Mouse (Mus musculus): ENCODE data around the gene 1190005I06Rik.
A peak's percentile ranks its signal among the peaks of the same experiment; 100 is the strongest.

Gene 1190005I06Rik

DNA sequence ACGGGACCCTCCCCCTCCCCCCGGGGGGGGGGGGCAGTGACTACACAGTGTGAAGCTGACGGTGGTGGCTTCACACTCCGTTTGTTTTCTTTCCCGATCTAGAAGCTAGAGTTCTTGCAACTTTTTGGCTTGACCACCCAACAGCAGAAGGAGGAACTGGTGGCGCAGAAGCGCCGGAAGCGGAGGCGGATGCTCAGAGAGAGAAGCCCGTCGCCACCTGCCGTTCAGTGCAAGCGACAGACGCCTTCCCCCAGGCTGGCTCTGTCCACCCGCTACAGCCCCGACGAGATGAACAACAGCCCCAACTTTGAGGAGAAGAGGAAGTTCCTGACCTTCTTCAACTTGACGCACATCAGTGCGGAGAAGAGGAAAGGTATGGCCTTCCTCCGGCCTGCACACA, 74.9 kb downstream of the 1190005I06Rik start:
- DNase-seq: no peak

DNA sequence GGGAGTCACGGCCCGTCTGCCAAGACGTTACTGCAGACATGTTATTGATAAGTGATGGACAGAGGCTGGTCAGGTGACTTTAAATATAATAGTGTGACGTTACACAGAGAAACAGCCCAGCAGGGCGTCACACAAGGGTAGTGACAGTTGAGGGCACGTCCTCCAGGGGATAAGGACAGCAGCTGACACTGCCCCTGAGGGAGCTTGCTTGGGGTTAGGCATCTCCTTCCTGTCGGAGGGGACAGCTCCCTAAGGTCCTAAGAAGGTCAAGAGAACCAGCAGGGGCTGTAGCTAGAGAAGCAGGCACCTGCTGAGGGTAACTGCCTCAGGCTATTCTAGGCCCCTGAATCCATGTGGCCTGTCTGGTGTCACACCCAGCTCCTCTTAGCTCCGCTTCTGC, 75.9 kb downstream of the 1190005I06Rik start:
- DNase-seq: no peak

- peak; percentile 79 for DNase-seq
These were observed 77.3 kb downstream of the 1190005I06Rik start for GRCm38 (mm10) chr8:120569939-120570715.

GRCm38 (mm10) chr8:120569123-120569522, 78.3 kb downstream of the 1190005I06Rik start:
- DNase-seq: no peak

DNA sequence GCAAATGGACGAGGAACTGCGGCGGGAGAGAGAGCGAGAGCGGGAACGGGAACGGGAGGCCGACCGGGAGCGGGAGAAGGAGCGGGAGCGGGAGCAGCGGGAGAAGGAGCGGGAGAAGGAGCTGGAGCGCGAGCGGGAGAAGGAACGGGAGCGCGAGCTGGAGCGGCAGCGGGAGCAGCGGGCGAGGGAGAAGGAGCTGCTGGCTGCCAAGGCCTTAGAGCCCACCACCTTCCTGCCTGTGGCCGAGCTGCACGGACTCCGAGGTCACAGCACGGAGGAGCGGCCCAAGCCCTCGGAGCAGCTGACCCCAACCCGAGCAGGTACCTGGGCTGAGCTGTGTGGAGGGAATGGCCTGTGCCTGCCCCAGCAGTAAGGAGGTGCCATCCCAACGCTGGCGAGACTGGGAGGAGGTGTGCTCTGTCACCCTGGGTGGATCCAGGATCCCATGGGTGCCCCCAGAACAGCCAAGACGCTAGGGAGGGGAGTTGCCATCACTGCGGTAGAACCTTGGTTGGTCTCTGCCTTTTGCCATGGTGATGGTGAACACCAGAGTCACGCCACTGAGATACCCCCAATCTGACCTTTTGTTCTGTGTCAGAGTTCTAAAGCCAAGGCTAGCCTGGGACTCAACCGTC, 79.2 kb downstream of the 1190005I06Rik start:
- no peak for DNase-seq

GRCm38 (mm10) chr8:120567731-120568130, 79.7 kb downstream of the 1190005I06Rik start:
- no peak for DNase-seq

DNA sequence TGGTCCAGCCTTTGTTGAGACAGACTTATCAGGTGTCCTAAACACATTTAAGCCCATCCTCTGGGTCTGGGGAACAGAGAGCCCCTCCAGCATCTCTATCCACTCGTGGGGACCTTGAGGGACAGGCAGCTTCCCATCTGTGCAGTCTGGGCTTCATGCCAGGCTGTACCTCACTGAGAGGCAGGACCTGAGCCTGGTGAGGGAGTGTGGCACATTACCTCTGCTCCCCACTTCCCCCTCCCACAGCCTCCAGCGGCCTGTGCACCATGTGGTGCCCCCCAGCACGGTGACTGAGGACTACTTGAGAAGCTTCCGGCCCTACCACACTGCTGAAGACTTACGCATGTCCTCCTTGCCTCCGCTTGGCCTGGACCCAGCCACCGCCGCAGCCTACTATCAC, 80.8 kb downstream of the 1190005I06Rik start:
- no peak for DNase-seq

DNA sequence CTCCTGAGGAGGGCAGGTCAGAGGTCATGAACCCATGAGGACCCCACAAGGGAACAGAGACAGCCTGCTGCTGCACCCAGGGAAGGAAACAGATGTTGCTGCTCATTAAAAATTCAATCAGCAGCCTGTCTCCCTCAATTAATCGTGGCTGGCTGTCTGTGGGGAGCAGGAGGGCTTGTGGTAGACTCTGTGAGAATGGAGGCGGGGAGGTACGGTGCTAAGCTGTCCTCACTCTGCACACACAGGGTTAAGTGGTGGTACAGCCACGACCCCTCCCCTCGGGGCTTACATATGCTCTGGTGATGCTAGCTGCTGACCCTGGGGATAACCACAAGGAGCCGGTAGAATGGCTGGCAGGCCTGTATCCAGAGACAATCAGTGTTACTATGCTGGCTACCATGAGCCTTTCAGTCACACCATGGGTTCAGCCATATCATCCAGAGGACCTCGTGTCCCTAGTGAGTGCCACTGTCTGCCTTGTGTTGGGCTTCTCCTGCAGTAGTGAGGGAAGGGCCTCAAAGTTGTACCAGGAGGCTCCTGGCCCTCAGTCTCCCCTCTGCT, 82.2 kb downstream of the 1190005I06Rik start:
- peak; percentile 68 for DNase-seq

GRCm38 (mm10) chr8:120563851-120564837, 83.3 kb downstream of the 1190005I06Rik start:
- peak; percentile 64 for DNase-seq

- peak; percentile 74 for DNase-seq
These were observed 84.1 kb downstream of the 1190005I06Rik start for GRCm38 (mm10) chr8:120563348-120563724.

DNA sequence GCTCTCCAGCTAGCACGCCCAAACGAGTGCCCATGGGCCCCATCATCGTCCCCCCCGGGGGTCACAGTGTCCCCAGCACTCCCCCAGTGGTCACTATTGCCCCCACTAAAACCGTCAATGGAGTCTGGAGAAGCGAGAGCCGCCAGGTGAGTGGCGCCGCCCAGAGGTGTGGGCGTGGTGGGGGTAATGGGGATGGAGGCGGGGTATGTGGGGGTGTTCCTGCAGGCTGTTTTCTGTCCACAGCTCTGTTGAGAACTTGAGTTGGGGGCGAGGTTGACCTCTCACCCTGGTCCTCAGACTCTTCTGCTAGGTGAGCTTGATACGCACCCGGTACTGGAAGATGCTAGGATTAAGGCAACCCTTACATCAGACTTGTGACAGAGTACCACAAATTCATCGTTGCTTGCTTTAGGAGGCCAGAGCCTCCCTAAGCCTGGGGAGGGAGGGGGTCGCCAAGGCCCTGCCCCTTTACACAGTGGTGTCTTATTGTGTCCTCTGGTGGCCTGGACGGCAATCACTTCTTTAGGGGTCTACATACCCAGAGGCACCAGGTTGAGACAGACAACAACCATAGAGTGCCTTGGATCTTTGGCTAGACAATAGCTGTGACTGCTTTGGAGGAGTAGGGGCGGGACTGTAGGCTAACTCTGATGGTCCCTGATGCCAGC, 84.6 kb downstream of the 1190005I06Rik start:
- DNase-seq: no peak

DNA sequence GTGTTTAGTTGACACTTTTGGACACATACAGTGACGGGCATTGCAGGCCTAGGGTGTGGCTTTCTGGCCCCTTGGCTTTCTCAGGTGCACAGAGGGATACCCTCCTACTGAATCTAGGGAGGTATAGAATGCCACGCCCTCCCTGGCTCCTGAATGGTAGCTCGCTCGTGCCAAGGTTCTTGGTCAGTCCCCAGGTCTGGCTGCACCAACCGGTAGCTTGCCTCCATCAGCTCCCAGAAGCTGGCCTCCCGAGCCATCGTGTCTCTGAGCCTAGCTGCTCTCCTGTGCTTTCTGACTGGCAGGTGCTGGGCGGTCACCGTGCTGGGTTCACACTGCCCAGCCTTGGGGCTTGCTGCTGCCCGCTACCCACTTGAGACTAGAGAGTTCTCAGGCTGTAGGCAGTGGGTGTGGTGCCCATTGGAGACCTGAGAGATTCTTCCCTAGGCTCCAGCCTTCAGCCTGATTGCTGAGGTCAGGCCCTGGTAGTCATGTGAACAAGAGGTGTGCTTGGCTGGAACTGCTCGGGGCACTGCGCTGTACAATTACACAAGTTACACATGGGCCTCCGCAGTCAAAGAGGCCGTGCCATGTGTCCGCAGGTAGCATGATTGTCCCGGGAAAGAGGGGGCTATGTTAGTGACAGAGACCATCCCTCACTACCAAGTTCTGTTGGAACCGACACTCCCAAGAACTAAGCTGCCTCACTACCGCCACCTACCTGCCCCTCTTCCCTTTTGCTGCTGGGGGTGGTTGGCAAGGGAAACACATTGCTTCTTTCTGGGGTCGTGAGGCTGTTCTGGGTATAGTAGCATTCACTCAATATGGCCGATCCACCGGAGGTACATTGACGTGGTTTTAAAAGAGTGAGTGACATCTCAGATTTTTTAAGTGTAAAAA, 85.6 kb downstream of the 1190005I06Rik start:
- no peak for DNase-seq

GRCm38 (mm10) chr8:120560535-120560934, 86.9 kb downstream of the 1190005I06Rik start:
- no peak for DNase-seq

DNA sequence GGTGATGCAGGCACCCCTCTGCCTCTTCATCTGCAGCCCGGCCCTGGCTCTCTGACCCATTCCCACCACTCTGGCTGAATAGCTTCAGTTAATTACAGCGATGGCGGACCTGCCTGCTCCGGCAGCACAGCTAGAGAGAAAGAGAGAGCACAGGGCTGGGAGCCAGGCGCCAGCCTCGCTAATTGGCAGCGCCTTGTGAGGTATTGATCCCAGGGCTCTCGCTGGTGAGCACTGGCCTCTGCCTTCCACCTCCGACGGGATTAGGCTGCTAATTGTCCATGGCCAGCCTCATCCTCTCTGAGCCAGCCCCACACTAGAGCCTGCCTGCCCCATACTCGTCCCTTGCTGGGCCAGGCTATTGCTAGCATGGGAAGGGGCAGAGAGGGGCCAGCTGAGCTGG, 87.8 kb downstream of the 1190005I06Rik start:
- DNase-seq: peak; percentile 66
